Mouse (Mus musculus) adrenal gland, adult 8-10 months (tissue): ENCODE results near the gene Odaph. TPM values are rescaled to one million over a fixed set of nuclear protein-coding genes. Genes with fewer than 3 reads are reported as not detected.

Experiments used
- DNase-seq: peaks from one replicate; pipeline ENCODE4 v3.0.0; 2022
- total RNA-seq, 4 experiments: library from RNA; stranded (reverse); gene quantifications; 2 replicates each; pipeline ENCODE4 v1.2.4; 2022

Gene Odaph
- total RNA-seq, 4 experiments from 2014 or later, result not detected

- no peak for DNase-seq
Observed at GRCm38 (mm10) chr5:91991191-91991937, 4.1 kb downstream of the Odaph start.

DNA sequence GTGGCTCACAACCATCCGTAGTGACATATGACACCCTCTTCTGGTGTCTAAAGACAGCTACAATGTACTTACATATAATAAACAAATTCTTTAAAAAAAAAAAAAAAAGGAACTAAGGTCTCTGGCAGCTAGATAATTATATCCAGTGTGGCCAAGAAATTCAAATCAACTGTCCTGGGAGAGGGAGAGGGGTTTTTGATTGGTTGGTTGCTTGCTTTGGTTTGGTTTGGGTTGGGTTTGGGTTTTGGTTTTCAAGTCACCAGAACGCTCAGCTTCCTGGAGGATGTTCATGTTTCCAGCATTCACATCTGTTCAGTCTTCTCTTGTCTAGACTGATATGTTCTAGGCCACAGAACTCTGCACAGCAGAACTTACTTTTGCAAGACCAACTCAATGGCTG is 5.8 kb downstream of the Odaph start:
- DNase-seq, result no peak

- DNase-seq, result no peak
Observed at GRCm38 (mm10) chr5:91994546-91994945, 7.3 kb downstream of the Odaph start.

DNA sequence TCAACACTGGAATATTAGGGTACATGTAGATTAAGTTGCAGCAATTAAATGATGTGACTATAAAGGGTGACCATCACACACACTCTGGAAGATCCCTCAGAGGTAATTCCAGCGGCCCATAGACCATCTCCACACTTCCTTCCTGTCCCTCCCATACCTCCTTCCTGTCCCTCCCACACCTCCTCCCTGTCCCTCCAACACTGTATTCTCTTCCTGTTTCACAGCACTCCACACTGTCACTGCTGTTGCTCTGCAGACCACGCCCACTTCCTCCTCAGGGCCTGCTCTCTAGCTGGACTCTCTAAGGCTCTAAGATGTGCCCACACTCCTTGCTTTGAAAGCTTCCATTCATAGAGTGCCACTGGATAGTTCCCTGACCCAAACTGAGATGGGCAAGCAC is 13.5 kb downstream of the Odaph start:
- DNase-seq, result no peak

DNA sequence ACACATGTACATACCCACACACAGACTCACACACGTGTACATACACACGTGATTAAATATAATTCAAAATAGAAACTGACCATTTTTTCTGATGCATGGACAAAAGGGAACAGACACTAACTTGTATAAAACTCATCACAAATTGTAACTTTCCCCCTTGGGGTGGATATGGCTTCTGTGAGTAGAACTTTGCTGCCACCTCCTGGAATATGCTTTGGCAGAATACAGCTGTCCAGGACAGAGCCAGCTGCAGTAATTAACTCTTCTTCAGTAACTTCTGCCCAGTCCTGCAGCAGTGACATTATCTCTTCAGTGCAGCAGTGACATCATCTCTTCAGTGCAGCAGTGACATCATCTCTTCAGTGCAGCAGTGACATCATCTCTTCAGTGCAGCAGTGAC is 15.7 kb downstream of the Odaph start:
- DNase-seq, result no peak

GRCm38 (mm10) chr5:92009827-92010226 is 22.6 kb downstream of the Odaph start:
- no peak for DNase-seq

GRCm38 (mm10) chr5:92011756-92012155 is 24.5 kb downstream of the Odaph start:
- no peak for DNase-seq

- no peak for DNase-seq
Observed at GRCm38 (mm10) chr5:92019960-92020359, 32.7 kb downstream of the Odaph start.

GRCm38 (mm10) chr5:92042377-92043348 is 55.4 kb downstream of the Odaph start:
- DNase-seq, result peak; percentile 91

DNA sequence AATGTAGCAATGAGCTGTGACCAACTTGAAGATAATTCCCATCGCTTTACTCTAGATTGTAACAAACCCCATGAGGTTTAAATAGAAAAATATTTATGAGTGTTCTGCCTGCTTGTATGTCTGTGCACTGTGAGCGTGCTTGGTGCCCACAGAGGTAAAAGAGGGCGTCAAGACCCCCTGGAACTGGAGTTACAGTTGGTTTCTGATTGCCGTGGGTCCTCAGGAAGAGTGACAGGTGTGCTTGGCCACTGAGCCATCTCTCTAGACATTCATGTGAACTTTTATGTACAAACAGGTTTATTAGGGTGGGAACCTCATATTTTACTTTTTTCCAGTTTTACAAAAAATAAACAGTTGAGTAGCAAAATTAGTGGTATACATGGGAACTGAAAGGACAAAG is 56.5 kb downstream of the Odaph start, which contains the start of gene Cdkl2:
Gene Cdkl2 (minus strand): TSS at position 101 of the 400 bp plus-strand sequence.
- no peak for DNase-seq

Other genes with a start within 250 kb of the Odaph start
- gene Rchy1, start 24.4 kb upstream of the Odaph start, total RNA-seq, result 10 to 100 TPM; 75.8 to 88.3 (median 80.6) TPM
- 10 to 100 TPM in 1 of 4 experiments, 1 to 10 TPM in 3; 7.3 to 11.3 (median 8.0) TPM for gene Cdkl2, start 56.4 kb downstream of the Odaph start, total RNA-seq
- gene G3bp2, start 96.2 kb downstream of the Odaph start, total RNA-seq, result 100 to 1,000 TPM; 152 to 167 (median 162) TPM
- gene Uso1, start 150.5 kb downstream of the Odaph start, total RNA-seq, result 100 to 1,000 TPM in 1 of 4 experiments, 10 to 100 TPM in 3; 84.5 to 114 (median 92.1) TPM
- not detected for gene U90926, start 227.9 kb downstream of the Odaph start, total RNA-seq